Mouse (Mus musculus) gastrocnemius, postnatal 4 days (tissue): ENCODE results near the gene Zfp488. TPM values are rescaled to one million over a fixed set of nuclear protein-coding genes. Genes with fewer than 3 reads are reported as not detected.
A peak's percentile ranks its signal among the peaks of the same experiment; 100 is the strongest.

Experiments used
- DNase-seq, 2 experiments: peaks; one replicate each; pipeline ENCODE4 v3.0.0; 2021 to 2022; ENCODE audit warnings: low spot score in 2 of 2, mixed read lengths in 2 of 2
- total RNA-seq, 2 experiments: library from RNA; stranded (reverse); gene quantifications; 2 replicates each; pipeline ENCODE4 v1.2.3; 2021

The Zfp488 gene
- total RNA-seq, 2 experiments from 2014 or later, result 0.18 to 0.29 TPM

DNA sequence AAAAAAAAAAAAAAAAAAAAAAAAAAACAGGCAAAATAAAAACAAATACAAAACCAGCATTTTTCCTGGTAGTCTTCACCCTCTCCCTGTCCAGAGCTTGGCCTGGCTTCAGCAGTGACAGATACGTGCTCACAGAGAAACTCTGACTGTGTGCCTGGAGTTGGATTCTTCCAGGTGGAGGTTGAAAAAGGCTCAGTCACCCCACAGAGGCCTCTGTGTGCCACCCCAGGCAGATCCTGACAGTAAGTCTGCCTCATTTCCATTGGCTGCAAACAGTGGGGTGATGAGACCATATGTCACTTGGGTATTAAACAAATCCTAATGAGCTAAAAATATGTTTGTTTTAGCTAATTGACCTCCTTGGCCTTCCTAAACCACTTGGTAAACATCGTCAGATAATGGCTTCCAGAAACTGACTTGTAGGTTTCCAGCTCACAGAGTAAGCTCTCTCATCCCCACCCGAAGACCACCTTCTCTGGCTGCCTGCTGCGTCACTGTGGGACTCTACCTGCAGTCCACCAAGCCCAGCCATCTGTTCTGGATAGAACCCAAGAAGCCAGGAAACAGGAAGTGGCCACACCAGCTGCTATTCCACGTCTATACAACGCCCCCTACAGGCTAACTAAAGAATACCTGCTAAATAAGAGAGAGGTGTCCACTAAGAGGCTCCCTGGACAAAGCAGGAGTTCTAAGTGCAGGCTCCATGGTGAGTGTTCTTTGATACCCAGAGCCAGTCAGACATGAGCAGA, 26.2 kb downstream of the Zfp488 start:
- no peak for DNase-seq

- no peak for DNase-seq
Measured at GRCm38 (mm10) chr14:33946125-33946524, 32.4 kb downstream of the Zfp488 start.

- no peak for DNase-seq
Measured at GRCm38 (mm10) chr14:33942222-33942621, 36.3 kb downstream of the Zfp488 start.

- DNase-seq, result no peak
Measured at GRCm38 (mm10) chr14:33940739-33941138, 37.8 kb downstream of the Zfp488 start, which contains the start of gene Gdf2. Gdf2 (plus strand) TSS chr14:33941039.

DNA sequence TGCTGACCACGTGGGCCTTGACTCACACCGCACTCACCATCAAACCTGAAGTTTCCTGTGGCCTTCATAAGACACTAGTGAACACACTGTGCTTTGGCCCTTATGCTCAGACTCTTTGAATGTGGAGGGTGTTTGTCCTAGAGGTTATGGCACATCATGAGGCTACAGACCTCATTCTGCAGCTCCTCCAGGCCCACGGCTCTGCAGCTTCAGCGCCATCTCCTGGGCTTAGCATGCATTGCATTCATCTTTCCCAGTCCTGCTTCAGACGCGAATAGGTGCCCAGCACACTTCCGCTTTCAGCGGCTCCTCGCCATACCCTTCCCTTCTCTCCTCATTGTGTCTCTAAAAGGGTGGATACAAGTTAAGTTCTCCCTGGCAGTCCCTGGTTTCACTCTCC, 39.4 kb downstream of the Zfp488 start:
- peak in 1 of 2 experiments; percentile 68 for DNase-seq

DNA sequence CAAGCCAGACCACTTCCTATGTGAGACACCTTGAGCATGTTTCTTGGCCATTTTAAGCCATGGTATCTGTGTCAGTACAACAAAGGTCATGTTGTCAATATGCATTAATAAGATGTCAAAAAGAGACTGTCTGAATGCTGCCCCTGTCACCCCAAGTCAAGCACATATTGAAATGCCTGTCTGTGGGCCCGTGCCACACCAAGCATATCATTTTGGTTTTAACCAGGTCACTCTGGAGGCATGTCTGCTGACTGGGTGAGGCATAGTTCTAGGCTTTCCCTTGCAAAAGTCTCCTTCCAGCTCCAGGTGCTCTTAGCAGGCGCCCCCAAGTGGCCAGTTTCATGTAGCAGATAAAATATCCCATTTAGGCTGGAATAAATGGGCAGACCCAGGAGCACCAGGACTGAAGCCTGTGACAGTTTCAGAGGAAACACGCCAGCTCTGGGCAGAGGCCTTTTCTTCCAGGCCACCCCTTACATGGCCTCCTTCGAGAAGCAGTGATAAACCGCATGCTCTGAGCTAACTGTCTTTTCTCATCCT, 44.7 kb downstream of the Zfp488 start:
- peak in 1 of 2 experiments; percentile 59 for DNase-seq

DNA sequence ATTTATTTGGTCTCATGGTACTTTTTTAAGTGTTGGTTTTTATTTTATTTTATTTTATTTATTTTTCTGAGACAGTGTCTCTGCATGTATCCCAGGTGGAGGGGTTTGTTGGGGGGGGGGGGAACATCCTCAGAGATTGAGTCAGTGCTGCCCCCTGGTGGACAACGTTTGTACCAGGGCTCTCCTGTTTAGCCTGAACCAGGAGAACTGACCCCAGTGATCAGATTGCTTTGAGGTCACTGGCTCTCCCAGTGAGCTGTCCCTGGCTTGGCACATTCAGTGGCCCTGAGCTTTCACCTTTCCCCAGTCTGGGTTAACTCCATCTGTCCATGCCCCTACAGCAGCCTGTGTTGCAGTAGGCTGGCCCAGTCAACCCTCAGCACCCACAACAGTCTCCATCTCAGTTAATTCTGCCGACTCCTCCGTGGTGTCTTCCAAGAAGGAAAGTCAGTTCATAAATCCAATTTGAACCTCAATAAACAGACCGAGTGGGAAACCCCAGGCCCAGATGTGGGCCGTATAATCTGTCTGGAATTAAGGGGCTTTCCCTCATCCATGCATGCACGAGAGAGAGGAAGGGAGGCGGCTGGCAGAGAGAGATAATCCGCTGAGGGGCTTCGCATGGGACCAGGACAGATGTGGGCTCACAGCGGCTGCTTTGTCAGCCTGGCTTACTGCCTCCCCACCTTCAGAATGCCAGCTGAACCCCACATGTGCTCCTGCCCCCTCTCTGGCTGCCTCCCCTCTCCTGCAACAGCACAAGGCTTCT, 45.4 kb downstream of the Zfp488 start:
- peak; percentile 48 to 76 for DNase-seq

- no peak for DNase-seq
Measured at GRCm38 (mm10) chr14:33931853-33932252, 46.7 kb downstream of the Zfp488 start.

DNA sequence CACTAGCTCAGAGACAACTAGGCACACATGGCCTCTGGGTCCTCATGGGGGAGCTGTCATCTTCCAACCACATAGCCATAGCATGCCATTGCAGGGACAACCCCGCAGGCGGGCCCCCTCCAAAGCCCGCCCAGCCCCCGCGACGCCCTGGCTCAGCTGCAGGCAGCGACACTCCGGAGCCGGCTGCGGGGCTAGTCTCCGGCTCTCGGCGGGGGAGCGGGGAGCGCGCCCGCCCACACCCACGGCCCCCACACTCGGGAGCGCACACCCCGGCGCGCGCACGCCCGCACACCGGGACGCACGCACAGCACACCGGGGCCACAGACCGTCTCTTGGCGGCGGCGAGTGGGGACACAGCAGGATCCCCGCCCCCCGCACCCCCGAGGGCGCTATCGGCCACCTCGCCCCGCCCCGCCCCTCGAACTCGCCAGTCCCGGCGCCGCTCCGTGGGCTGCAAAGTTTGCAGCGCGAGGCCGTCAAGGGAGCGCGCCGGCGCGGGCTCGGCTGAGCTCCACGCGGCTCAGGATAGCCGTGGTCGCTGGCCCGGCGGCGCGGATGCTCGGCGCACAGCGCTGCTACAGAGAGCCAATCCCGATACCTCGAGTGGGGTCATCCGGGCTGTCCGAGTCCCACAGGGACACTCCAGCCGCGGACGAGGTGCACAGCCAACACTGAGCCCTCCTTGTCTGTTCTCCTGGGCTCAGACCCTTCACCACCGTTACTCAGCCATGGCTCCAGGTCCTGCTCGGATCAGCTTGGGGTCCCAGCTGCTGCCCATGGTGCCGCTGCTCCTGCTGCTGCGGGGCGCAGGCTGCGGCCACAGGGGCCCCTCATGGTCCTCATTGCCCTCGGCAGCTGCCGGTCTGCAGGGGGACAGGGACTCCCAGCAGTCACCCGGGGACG, 55.1 kb downstream of the Zfp488 start, which contains the start of gene Gdf10:
TSS of gene Gdf10 (plus strand) at position 420 of the 903 bp plus-strand sequence.
- peak in 1 of 2 experiments; percentile 45 for DNase-seq

DNA sequence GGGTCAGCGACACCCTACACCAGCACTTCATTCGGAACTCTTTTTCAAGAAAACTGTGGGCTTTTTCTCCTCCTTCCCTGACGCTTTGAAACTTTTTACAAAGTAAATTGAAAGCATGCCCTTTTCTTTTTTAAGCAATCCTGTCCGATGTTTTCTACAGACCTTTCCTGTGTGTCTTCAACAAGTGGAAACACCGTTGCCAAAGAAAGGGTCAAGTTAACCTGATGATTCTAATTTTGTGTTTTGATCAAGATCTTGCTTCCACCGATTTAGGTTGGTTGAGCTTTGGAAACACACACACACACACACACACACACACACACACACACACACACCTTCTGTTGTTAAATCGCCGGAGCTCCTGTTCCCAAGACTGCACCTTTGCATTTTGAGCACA, 55.8 kb downstream of the Zfp488 start:
- no peak for DNase-seq

DNA sequence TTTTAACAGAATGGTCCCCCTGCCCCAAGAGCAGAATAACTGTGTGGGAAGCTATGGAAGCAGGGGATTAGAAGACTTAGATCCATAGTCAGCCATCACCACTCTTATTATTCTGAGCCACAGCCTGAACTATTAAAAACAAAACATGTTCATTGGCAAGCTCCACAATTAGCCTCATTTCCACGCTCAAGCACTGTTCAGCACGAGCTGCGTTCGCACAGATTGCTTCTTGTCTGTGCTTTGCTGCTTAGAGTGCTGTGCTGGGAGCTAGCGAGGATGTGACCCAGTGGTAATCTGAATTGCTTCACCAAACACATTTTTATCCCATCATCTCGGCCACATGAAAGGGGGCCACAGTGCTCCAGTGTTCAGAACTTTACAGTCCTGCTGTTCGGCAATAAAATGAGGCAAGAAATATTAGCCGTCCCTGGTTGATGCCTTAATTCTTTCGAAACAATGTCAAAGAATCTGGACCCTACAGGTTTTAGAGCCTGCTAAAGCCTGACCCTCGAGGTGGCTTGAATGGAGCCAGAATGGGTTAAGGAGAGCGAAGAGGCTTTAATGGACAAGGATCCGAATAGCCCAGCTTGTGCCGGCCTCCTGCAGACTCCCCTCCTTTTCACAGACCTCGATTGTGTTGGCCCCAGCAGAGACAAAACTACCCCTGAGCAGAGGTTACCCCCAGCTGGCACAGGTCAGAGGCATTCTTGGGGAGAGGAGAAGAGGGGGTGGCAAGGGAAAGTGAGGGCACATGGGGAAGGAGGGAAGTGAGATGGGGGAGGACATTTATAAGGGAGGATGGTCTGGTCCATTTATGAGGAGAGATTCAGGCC, 57.6 kb downstream of the Zfp488 start:
- DNase-seq, result no peak

Other genes with a start within 250 kb of the Zfp488 start
- 1 to 10 TPM; 3.5 to 5.0 TPM for gene Gdf10, start 55.2 kb downstream of the Zfp488 start, total RNA-seq
- not detected for gene Gdf2, start 37.7 kb downstream of the Zfp488 start, total RNA-seq
- not detected for gene Rbp3, start 24.8 kb downstream of the Zfp488 start, total RNA-seq
- not detected for gene Gm30083, start 36.4 kb upstream of the Zfp488 start, total RNA-seq
- under 1 TPM in 1 of 2 experiments, not detected in 1; 0.13 TPM for gene Gm5460, start 38.0 kb upstream of the Zfp488 start, total RNA-seq
- gene Antxrl, start 73.9 kb upstream of the Zfp488 start, total RNA-seq, result not detected
- 1 to 10 TPM; 2.2 to 3.1 TPM for gene Anxa8, start 107.2 kb upstream of the Zfp488 start, total RNA-seq
- gene A630023A22Rik, start 124.0 kb upstream of the Zfp488 start, total RNA-seq, result not detected
- gene Npy4r, start 173.7 kb upstream of the Zfp488 start, total RNA-seq, result under 1 TPM; 0.13 to 0.17 TPM
- 1 to 10 TPM; 1.0 to 1.5 TPM for gene Gprin2, start 222.9 kb upstream of the Zfp488 start, total RNA-seq
- 1 to 10 TPM; 1.2 to 2.0 TPM for gene Syt15, start 240.8 kb upstream of the Zfp488 start, total RNA-seq